Comparison of ENCODE assay signal across 44 mouse cellular contexts in genomic region chr19:10985889-10986288, GRCm38 (mm10). TPM values are rescaled to one million over a fixed set of nuclear protein-coding genes. Genes with fewer than 3 reads are reported as not detected.
DNase-seq lines count a peak whose midpoint lies in the region; ATAC-seq and TF ChIP-seq lines count a peak whose summit lies in the region.
"Had no signal": no experiment of that assay in that cellular context is flagged by ENCODE, and none has a peak within 500 bp of the region (broad histone marks: within the 10 kb centered on the region; RNA-seq: fewer than 3 reads in every experiment).

No protein-coding gene starts in this region.

- no peaks in the 10 kb centered on the region for H3K36me3 ChIP-seq in C2C12 (ENCODE audit: control insufficient read depth, insufficient read depth)
- H3K36me3 ChIP-seq: embryonic facial prominence, embryonic 12.5 days; forebrain, embryonic 10.5 days; forebrain, embryonic 15.5 days; heart, embryonic 13.5 days; kidney, embryonic 15.5 days; limb, embryonic 13.5 days; stomach, embryonic 15.5 days had no signal

- H3K27ac ChIP-seq in gastrocnemius, adult 2 months, result no peak overlapping the region
- H3K27ac ChIP-seq: embryonic facial prominence, embryonic 12.5 days; forebrain, embryonic 10.5 days; forebrain, embryonic 15.5 days; heart, embryonic 13.5 days; hindbrain, embryonic 14.5 days; kidney, embryonic 15.5 days; layer of hippocampus, adult 2 months; limb, embryonic 13.5 days; stomach, embryonic 15.5 days had no signal

- intact Hi-C loops in gastrocnemius, adult 2 months (cut with DNase I), result no loop called here

- H3ac ChIP-seq in C2C12 (ENCODE audit: control insufficient read depth, insufficient read length, low read depth), result no peak overlapping the region

- no peak overlapping the region for H3K4me3 ChIP-seq in C2C12 (ENCODE audit: insufficient read depth, poor library complexity, severe bottlenecking)
- no peak overlapping the region for H3K4me3 ChIP-seq in gastrocnemius, adult 2 months
- H3K4me3 ChIP-seq: embryonic facial prominence, embryonic 12.5 days; forebrain, embryonic 10.5 days; forebrain, embryonic 15.5 days; heart, embryonic 13.5 days; kidney, embryonic 15.5 days; layer of hippocampus, adult 2 months; limb, embryonic 13.5 days; stomach, embryonic 15.5 days had no signal

- ATAC-seq in inflammation-experienced regulatory T-cells, adult 6 months, result no peak
- ATAC-seq: forebrain, embryonic 15.5 days had no signal

- no peaks in the 10 kb centered on the region for H3K79me3 ChIP-seq in C2C12 (ENCODE audit: low read depth)

- no peak for TF ChIP-seq CTCF in C2C12 (IDR thresholded peaks at IDR 0.05; ENCODE audit: control insufficient read depth, insufficient read depth, insufficient read length)
- no peak for TF ChIP-seq CTCF in gastrocnemius, adult 2 months (IDR thresholded peaks at IDR 0.05)

- DNase-seq in adrenal gland, adult 2 months, result peak; percentile 65
- DNase-seq in adrenal gland, adult 18-20 months (ENCODE audit: low spot score in 2 of 2), result no peak
- DNase-seq in brain, adult 2 months (ENCODE audit: low read depth, low spot score), result peak; percentile 41
- DNase-seq in spleen, adult 12 weeks (ENCODE audit: low spot score), result no peak
- DNase-seq in gastrocnemius, adult 2 months, result no peak
- DNase-seq: B cell, adult 2 months; cerebellum, adult 11-12 months; cerebellum, adult 9-11 months; embryo, embryonic 11 days; heart, postnatal 10 days; kidney, adult 11 months; kidney, postnatal 36 days; lung, postnatal 36 days; retina, postnatal 1 day; right cerebral cortex, postnatal 14 days; thymus, postnatal 14 days had no signal

- H3K79me2 ChIP-seq in C2C12 (ENCODE audit: control insufficient read depth, insufficient read depth), result no peaks in the 10 kb centered on the region

- peaks cover 9% of the 10 kb centered on the region for H3K27me3 ChIP-seq in C2C12 (ENCODE audit: control insufficient read depth, insufficient read depth, insufficient read length)
- H3K27me3 ChIP-seq: CH12.LX; embryonic facial prominence, embryonic 12.5 days; forebrain, embryonic 15.5 days; heart, embryonic 13.5 days; kidney, embryonic 15.5 days; limb, embryonic 13.5 days; stomach, embryonic 15.5 days had no signal

TF ChIP-seq in C2C12, 6 proteins besides CTCF, POLR2A, EP300 and RAD21:
- no peak for TF ChIP-seq MYOG (IDR thresholded peaks at IDR 0.05; ENCODE audit: control insufficient read depth, extremely low read depth, insufficient read length)
- no peak for TF ChIP-seq CEBPB (IDR thresholded peaks at IDR 0.05; ENCODE audit: low read depth)
- peak; percentile 40 for TF ChIP-seq MAX (IDR thresholded peaks at IDR 0.05)
- peak; percentile 69 for TF ChIP-seq MYOD1 (IDR thresholded peaks at IDR 0.05; ENCODE audit: control insufficient read depth, insufficient read length, low read depth)
- peak; percentile 84 for TF ChIP-seq FOSL1 (IDR thresholded peaks at IDR 0.05; ENCODE audit: insufficient read depth, low read length, poor library complexity, severe bottlenecking)

RNA-seq across cellular contexts. Expression of gene Ms4a15, which starts 7.2 kb away (rescaled TPM):
- not detected for total RNA-seq in adrenal gland, adult 2 months (2021)
- polyA plus RNA-seq in adrenal gland, adult 2 months (2012; rRNA removed), result not detected in 2 replicates
- not detected for total RNA-seq in adrenal gland, adult 18-20 months (2021)
- polyA plus RNA-seq in C2C12 (2012; fragmentation: generic; extraction: Trizol), result not detected
- not detected for polyA plus RNA-seq in inflammation-experienced regulatory T-cells, adult 6 months (2017; shearing (Covaris generic))
- total RNA-seq in gastrocnemius, adult 2 months (2021), result not detected
- total RNA-seq: CH12.LX; ES-E14; gastrocnemius, adult 8-10 months; gastrocnemius, postnatal 4 days; heart, adult 8-10 months; heart, postnatal 10 days; hematopoietic stem cell, adult 5-6 weeks; layer of hippocampus, adult 2 months; layer of hippocampus, postnatal 25 days; megakaryocyte, adult 5-6 weeks; midbrain, postnatal 0 days had no signal
- polyA plus RNA-seq: embryonic facial prominence, embryonic 12.5 days; forebrain, embryonic 10.5 days; heart, embryonic 13.5 days; hindbrain, embryonic 14.5 days; kidney, embryonic 15.5 days; limb, embryonic 13.5 days; liver, embryonic 11.5 days; liver, embryonic 16.5 days; lung, embryonic 16.5 days; midbrain, embryonic 11.5 days; neural tube, embryonic 14.5 days had no signal

RNA-seq across cellular contexts. Expression of gene Ms4a10, which starts 11.4 kb away (rescaled TPM):
- 10 to 100 TPM in 1 of 2 experiments, 1 to 10 TPM in 1; 1.1 to 75.2 TPM for total RNA-seq in adrenal gland, adult 2 months (2021)
- 15.4 and 35.0 TPM in 2 replicates for polyA plus RNA-seq in adrenal gland, adult 2 months (2012; rRNA removed)
- 10 to 100 TPM in 1 of 2 experiments, under 1 TPM in 1; 0.51 to 25.4 TPM for total RNA-seq in adrenal gland, adult 18-20 months (2021)
- polyA plus RNA-seq in C2C12 (2012; fragmentation: generic; extraction: Trizol), result not detected
- not detected for polyA plus RNA-seq in inflammation-experienced regulatory T-cells, adult 6 months (2017; shearing (Covaris generic))
- not detected for total RNA-seq in gastrocnemius, adult 2 months (2021)
- total RNA-seq: CH12.LX; gastrocnemius, adult 8-10 months; heart, adult 8-10 months; heart, postnatal 10 days; hematopoietic stem cell, adult 5-6 weeks; layer of hippocampus, adult 2 months; layer of hippocampus, postnatal 25 days; left cerebral cortex, adult 8-10 months; left cerebral cortex, postnatal 36 days; megakaryocyte, adult 5-6 weeks; midbrain, postnatal 0 days had no signal
- polyA plus RNA-seq: embryonic facial prominence, embryonic 12.5 days; forebrain, embryonic 10.5 days; forebrain, embryonic 15.5 days; frontal cortex, adult 2 months; hindbrain, embryonic 14.5 days; limb, embryonic 13.5 days; liver, embryonic 11.5 days; lung, embryonic 16.5 days; midbrain, embryonic 11.5 days; midbrain, postnatal 0 days; neural tube, embryonic 14.5 days had no signal

RNA-seq across cellular contexts. Expression of gene Ms4a18, which starts 31.9 kb away (rescaled TPM):
- not detected for total RNA-seq in adrenal gland, adult 2 months (2021)
- not detected in 2 replicates for polyA plus RNA-seq in adrenal gland, adult 2 months (2012; rRNA removed)
- total RNA-seq in adrenal gland, adult 18-20 months (2021), result not detected
- not detected for polyA plus RNA-seq in C2C12 (2012; fragmentation: generic; extraction: Trizol)
- not detected for polyA plus RNA-seq in inflammation-experienced regulatory T-cells, adult 6 months (2017; shearing (Covaris generic))
- total RNA-seq in gastrocnemius, adult 2 months (2021), result not detected
- total RNA-seq: CH12.LX; ES-E14; gastrocnemius, adult 8-10 months; gastrocnemius, postnatal 4 days; heart, adult 8-10 months; heart, postnatal 10 days; hematopoietic stem cell, adult 5-6 weeks; layer of hippocampus, adult 2 months; layer of hippocampus, postnatal 25 days; left cerebral cortex, adult 8-10 months; left cerebral cortex, postnatal 36 days; megakaryocyte, adult 5-6 weeks; midbrain, postnatal 0 days had no signal
- polyA plus RNA-seq: embryonic facial prominence, embryonic 12.5 days; forebrain, embryonic 10.5 days; forebrain, embryonic 15.5 days; frontal cortex, adult 2 months; heart, embryonic 13.5 days; hindbrain, embryonic 14.5 days; kidney, embryonic 15.5 days; limb, embryonic 13.5 days; liver, embryonic 11.5 days; lung, embryonic 16.5 days; midbrain, embryonic 11.5 days; midbrain, postnatal 0 days; neural tube, embryonic 14.5 days had no signal

RNA-seq across cellular contexts. Expression of gene Ccdc86, which starts 36.8 kb away (rescaled TPM):
- 10 to 100 TPM; 12.8 to 21.4 TPM for total RNA-seq in adrenal gland, adult 2 months (2021)
- 14.2 and 17.1 TPM in 2 replicates for polyA plus RNA-seq in adrenal gland, adult 2 months (2012; rRNA removed)
- total RNA-seq in adrenal gland, adult 18-20 months (2021), result 10 to 100 TPM; 16.2 to 20.0 TPM
- polyA plus RNA-seq in C2C12 (2012; fragmentation: generic; extraction: Trizol), result 31.3 TPM
- 1 to 10 TPM; 7.7 to 9.0 (median 7.9) TPM for polyA plus RNA-seq in inflammation-experienced regulatory T-cells, adult 6 months (2017; shearing (Covaris generic))
- total RNA-seq in gastrocnemius, adult 2 months (2021), result 10 to 100 TPM; 13.2 to 16.5 TPM

RNA-seq across cellular contexts. Expression of gene Ptgdr2, which starts 48.9 kb away (rescaled TPM):
- total RNA-seq in adrenal gland, adult 2 months (2021), result under 1 TPM in 1 of 2 experiments, not detected in 1; 0.10 TPM
- polyA plus RNA-seq in adrenal gland, adult 2 months (2012; rRNA removed), result 0.04 and 0.26 TPM in 2 replicates
- total RNA-seq in adrenal gland, adult 18-20 months (2021), result not detected
- polyA plus RNA-seq in C2C12 (2012; fragmentation: generic; extraction: Trizol), result 0.07 TPM
- under 1 TPM in 1 of 3 experiments, not detected in 2; 0.22 TPM for polyA plus RNA-seq in inflammation-experienced regulatory T-cells, adult 6 months (2017; shearing (Covaris generic))
- total RNA-seq in gastrocnemius, adult 2 months (2021), result not detected
- total RNA-seq: gastrocnemius, adult 8-10 months had no signal
- polyA plus RNA-seq: liver, embryonic 11.5 days had no signal

Comparison
In these comparisons a context has a peak if more than half of its experiments do, and no peak if none do; other contexts are left out.
1. DNase-seq: peak in adrenal gland, adult 2 months (single experiment) and brain, adult 2 months (single experiment); none in adrenal gland, adult 18-20 months (0 of 2), spleen, adult 12 weeks (single experiment) and gastrocnemius, adult 2 months (single experiment).